Mouse (Mus musculus): Measurements from ENCODE around the gene Asic4. TPM values are rescaled to one million over a fixed set of nuclear protein-coding genes. Genes with fewer than 3 reads are reported as not detected.

The Asic4 gene
- polyA plus RNA-seq, 1 experiment from 2014 or later: 1.3 TPM

GRCm38 (mm10) chr1:75457710-75458024 lies 7.4 kb downstream of the Asic4 start:
- H3K9me3 ChIP-seq (replicated peaks; ENCODE audit: control insufficient read depth, low read length): no peaks in the 10 kb centered on the region
- H3K36me3 ChIP-seq (ENCODE audit: control insufficient read depth, insufficient read depth, low read length): no peaks in the 10 kb centered on the region
- peaks cover 21% of the 10 kb centered on the region for H3K27me3 ChIP-seq (ENCODE audit: control insufficient read depth, insufficient read depth, low read length)
- H3K4me3 ChIP-seq (replicated peaks; ENCODE audit: low read length): no peak overlapping the region
- H3K4me1 ChIP-seq (ENCODE audit: control insufficient read depth, insufficient read depth, low read length): peaks cover 22% of the 10 kb centered on the region; the same call in 1 of the 2 replicates
- peak overlapping the region; percentile 64 for H3K4me2 ChIP-seq (ENCODE audit: low read depth, low read length)
- no peak; the same call in 1 of the 2 replicates for ATAC-seq (ENCODE audit: insufficient read depth, low FRiP score)
- H3K9ac ChIP-seq (ENCODE audit: low read length): no peak overlapping the region
- H3K27ac ChIP-seq (ENCODE audit: low read length): no peak overlapping the region
- WGBS: 6% methylated on average over 8 of the region's 10 CpGs

DNA sequence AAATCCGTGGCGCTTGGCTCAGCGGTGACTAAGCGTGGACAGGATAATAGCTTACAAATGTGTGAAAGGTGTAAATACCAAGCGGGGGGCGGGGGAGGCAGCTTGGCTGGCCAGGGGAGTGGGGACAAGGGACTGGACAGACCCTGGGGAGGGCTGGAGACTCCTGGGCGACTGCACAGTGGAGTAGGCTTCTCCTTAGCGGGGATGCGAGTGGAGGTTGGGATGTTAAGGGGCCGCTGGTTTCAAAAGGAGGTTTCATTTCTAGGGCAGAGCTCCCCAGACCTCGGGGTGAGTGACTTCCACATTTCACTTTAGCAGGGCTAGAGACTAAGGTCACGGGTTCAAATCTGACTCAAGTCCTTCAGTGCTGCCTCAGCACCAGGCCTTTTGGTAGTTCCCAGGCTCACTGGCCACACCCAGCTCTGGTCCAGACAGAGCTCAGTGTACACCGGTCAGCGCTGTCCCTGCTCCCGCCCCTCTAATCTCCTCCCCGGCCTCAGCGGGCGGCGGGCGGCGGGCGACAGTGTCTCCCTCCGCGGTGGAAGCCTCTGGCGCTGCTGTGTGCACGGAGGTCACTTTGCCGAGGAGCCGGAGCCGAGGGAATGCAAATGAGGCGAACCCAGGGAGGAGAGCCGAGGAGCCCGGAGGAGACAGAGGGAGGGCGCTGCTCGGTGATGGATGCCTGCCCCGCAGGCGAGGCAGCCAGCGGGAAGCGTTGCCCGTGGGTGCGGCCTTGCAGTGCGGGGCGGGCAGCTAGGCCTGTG lies 8.0 kb downstream of the Asic4 start:
- Histone ChIP-seq H3K27me3 (ENCODE audit: control insufficient read depth, insufficient read depth, low read length) (peaks cover 20% of the 10 kb centered on the region), H3K9ac (ENCODE audit: low read length) (peak overlapping the region; percentile 73), H3K9me3 (replicated peaks; ENCODE audit: control insufficient read depth, low read length) (no peaks in the 10 kb centered on the region), H3K4me3 (replicated peaks; ENCODE audit: low read length) (peak overlapping the region; percentile 44), H3K36me3 (ENCODE audit: control insufficient read depth, insufficient read depth, low read length) (no peaks in the 10 kb centered on the region), H3K4me2 (ENCODE audit: low read depth, low read length) (peak overlapping the region; percentile 64), H3K27ac (ENCODE audit: low read length) (peak overlapping the region; percentile 88), H3K4me1 (ENCODE audit: control insufficient read depth, insufficient read depth, low read length) (peaks cover 22% of the 10 kb centered on the region; the same call in 1 of the 2 replicates)
- ATAC-seq (ENCODE audit: insufficient read depth, low FRiP score): peak; percentile 81
- 3% methylated on average over 42 of the region's 42 CpGs for WGBS

DNA sequence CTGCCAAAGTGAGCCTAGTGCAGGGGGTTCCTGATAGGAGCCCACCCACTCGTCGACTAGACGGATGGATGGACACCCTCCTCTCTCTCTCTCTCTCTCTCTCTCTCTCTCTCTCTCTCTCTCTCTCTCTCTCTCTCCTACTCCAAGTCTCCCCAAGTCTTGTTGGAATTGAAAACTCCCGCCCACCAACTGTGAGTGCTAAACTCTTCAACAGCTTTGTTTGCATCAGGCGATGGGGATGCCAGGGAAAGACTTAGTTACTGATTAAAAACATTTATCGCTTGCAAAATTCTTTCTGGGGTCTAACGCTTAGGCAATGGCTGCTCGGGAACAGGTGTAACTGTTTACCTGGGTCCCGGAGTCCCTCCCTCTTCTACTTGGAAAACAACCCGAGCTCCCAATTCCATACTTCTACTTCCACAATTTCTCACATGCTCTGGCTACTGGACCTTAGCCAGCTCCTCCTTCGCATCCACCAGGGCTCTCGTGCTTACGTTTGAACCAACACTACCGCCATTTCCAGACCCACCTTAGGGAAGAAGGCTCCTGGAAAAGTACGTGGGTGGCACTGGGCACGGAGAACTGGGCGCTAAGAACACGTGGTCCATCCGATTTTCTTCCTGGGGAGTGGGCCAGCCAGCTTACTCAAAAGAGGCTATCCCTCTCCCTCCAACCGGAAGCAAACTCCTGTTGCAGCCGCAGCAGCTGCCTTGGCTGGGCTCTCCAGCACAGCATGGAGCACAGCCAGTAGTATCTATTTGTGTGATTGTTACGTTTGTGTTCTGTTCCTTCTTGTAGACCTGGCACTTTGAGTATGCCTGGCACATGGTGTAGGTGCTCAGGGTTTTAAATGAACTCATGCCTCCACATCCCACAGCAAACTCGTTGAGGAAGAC lies 8.8 kb downstream of the Asic4 start:
- Histone ChIP-seq H3K36me3 (ENCODE audit: control insufficient read depth, insufficient read depth, low read length) (no peaks in the 10 kb centered on the region), H3K4me2 (ENCODE audit: low read depth, low read length) (peak overlapping the region; percentile 64), H3K4me1 (ENCODE audit: control insufficient read depth, insufficient read depth, low read length) (peaks cover 22% of the 10 kb centered on the region; the same call in 1 of the 2 replicates), H3K27me3 (ENCODE audit: control insufficient read depth, insufficient read depth, low read length) (peaks cover 20% of the 10 kb centered on the region), H3K9me3 (replicated peaks; ENCODE audit: control insufficient read depth, low read length) (no peaks in the 10 kb centered on the region), H3K27ac (ENCODE audit: low read length) (peak overlapping the region; percentile 88), H3K4me3 (replicated peaks; ENCODE audit: low read length) (peak overlapping the region; percentile 44), H3K9ac (ENCODE audit: low read length) (peak overlapping the region; percentile 73)
- peak; percentile 18; the same call in 1 of the 2 replicates for ATAC-seq (ENCODE audit: insufficient read depth, low FRiP score)
- 8% methylated on average over 23 of the region's 23 CpGs for WGBS

GRCm38 (mm10) chr1:75460297-75460696 lies 10.1 kb downstream of the Asic4 start:
- no peak overlapping the region for H3K4me2 ChIP-seq (ENCODE audit: low read depth, low read length)
- peaks cover 22% of the 10 kb centered on the region; the same call in 1 of the 2 replicates for H3K4me1 ChIP-seq (ENCODE audit: control insufficient read depth, insufficient read depth, low read length)
- no peaks in the 10 kb centered on the region for H3K36me3 ChIP-seq (ENCODE audit: control insufficient read depth, insufficient read depth, low read length)
- H3K27me3 ChIP-seq (ENCODE audit: control insufficient read depth, insufficient read depth, low read length): peaks cover 17% of the 10 kb centered on the region
- 69% methylated on average over 7 of the region's 7 CpGs for WGBS
- no peak overlapping the region for H3K9ac ChIP-seq (ENCODE audit: low read length)
- no peaks in the 10 kb centered on the region for H3K9me3 ChIP-seq (replicated peaks; ENCODE audit: control insufficient read depth, low read length)
- no peak overlapping the region for H3K4me3 ChIP-seq (replicated peaks; ENCODE audit: low read length)
- ATAC-seq (ENCODE audit: insufficient read depth, low FRiP score): no peak
- H3K27ac ChIP-seq (ENCODE audit: low read length): no peak overlapping the region

- H3K4me3 ChIP-seq (replicated peaks; ENCODE audit: low read length): no peak overlapping the region
- H3K27me3 ChIP-seq (ENCODE audit: control insufficient read depth, insufficient read depth, low read length): peaks cover 6% of the 10 kb centered on the region
- no peak for ATAC-seq (ENCODE audit: insufficient read depth, low FRiP score)
- H3K4me1 ChIP-seq (ENCODE audit: control insufficient read depth, insufficient read depth, low read length): peaks cover 19% of the 10 kb centered on the region; the same call in 1 of the 2 replicates
- no peak overlapping the region for H3K9ac ChIP-seq (ENCODE audit: low read length)
- no peaks in the 10 kb centered on the region for H3K9me3 ChIP-seq (replicated peaks; ENCODE audit: control insufficient read depth, low read length)
- H3K27ac ChIP-seq (ENCODE audit: low read length): no peak overlapping the region
- H3K4me2 ChIP-seq (ENCODE audit: low read depth, low read length): no peak overlapping the region
- H3K36me3 ChIP-seq (ENCODE audit: control insufficient read depth, insufficient read depth, low read length): no peaks in the 10 kb centered on the region
- WGBS: 44% methylated on average over 1 of the region's 1 CpGs
Observed at GRCm38 (mm10) chr1:75462636-75463035, 12.4 kb downstream of the Asic4 start.

DNA sequence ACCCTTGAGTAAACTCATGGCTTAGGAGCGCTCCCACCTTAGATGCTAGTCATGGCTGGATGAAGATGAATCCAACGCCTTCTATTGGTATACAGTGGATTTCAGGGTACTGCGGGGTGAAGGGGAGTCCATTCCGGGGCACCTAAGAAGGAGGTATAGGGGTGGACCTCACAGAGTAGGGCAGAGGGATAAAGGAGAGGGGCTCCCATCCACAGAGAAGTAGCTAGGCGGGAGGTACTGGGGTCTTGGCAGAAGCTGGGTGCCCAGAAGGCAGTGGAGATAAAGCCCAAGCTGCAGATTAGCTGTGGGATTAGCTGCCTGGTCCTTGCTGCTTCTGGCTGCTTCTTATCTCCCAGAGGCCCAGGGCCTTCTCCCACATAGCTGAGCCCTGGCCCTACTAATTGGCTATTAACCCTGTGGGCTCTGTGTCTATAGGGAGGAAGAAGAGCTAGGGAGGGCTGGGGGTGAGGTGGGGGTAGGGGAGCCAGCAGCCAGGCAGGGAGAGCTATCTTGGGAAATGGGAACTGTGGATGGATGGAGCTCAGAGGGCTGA lies 13.5 kb downstream of the Asic4 start:
- 76% methylated on average over 5 of the region's 5 CpGs for WGBS
- H3K27me3 ChIP-seq (ENCODE audit: control insufficient read depth, insufficient read depth, low read length): peaks cover 6% of the 10 kb centered on the region
- no peak overlapping the region for H3K27ac ChIP-seq (ENCODE audit: low read length)
- peak overlapping the region; percentile 44; the same call in 1 of the 2 replicates for H3K9ac ChIP-seq (ENCODE audit: low read length)
- no peak overlapping the region for H3K4me3 ChIP-seq (replicated peaks; ENCODE audit: low read length)
- H3K9me3 ChIP-seq (replicated peaks; ENCODE audit: control insufficient read depth, low read length): no peaks in the 10 kb centered on the region
- peaks cover 15% of the 10 kb centered on the region; the same call in 1 of the 2 replicates for H3K4me1 ChIP-seq (ENCODE audit: control insufficient read depth, insufficient read depth, low read length)
- no peaks in the 10 kb centered on the region for H3K36me3 ChIP-seq (ENCODE audit: control insufficient read depth, insufficient read depth, low read length)
- ATAC-seq (ENCODE audit: insufficient read depth, low FRiP score): no peak
- H3K4me2 ChIP-seq (ENCODE audit: low read depth, low read length): no peak overlapping the region

GRCm38 (mm10) chr1:75467215-75467927 lies 17.1 kb downstream of the Asic4 start:
- H3K4me2 ChIP-seq (ENCODE audit: low read depth, low read length): no peak overlapping the region
- peaks cover 9% of the 10 kb centered on the region for H3K27me3 ChIP-seq (ENCODE audit: control insufficient read depth, insufficient read depth, low read length)
- H3K4me1 ChIP-seq (ENCODE audit: control insufficient read depth, insufficient read depth, low read length): peaks cover 6% of the 10 kb centered on the region; the same call in 1 of the 2 replicates
- H3K36me3 ChIP-seq (ENCODE audit: control insufficient read depth, insufficient read depth, low read length): no peaks in the 10 kb centered on the region
- no peak overlapping the region for H3K4me3 ChIP-seq (replicated peaks; ENCODE audit: low read length)
- no peaks in the 10 kb centered on the region for H3K9me3 ChIP-seq (replicated peaks; ENCODE audit: control insufficient read depth, low read length)
- ATAC-seq (ENCODE audit: insufficient read depth, low FRiP score): peak; percentile 82
- H3K9ac ChIP-seq (ENCODE audit: low read length): peak overlapping the region; percentile 47; the same call in 1 of the 2 replicates
- H3K27ac ChIP-seq (ENCODE audit: low read length): no peak overlapping the region
- 9% methylated on average over 14 of the region's 14 CpGs for WGBS

DNA sequence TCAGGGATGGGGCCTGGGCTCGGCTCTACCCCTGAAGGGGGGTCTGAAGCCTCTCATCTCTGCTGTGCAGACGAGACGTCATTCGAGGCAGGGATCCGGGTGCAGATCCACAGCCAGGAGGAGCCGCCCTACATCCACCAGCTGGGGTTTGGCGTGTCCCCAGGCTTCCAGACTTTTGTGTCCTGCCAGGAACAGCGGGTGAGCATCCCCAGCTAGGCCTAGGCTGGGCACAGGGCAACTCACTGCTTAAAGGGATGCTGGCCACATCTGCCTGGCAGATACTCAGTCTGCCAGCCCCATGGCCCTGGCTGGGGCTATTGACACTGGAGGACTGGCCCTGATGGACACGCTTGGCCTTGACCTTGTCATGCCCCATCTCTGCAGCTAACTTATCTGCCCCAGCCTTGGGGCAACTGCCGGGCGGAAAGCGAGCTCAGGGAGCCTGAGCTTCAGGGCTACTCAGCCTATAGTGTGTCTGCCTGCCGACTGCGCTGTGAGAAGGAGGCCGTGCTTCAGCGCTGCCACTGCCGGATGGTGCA lies 19.1 kb downstream of the Asic4 start:
- Histone ChIP-seq H3K27me3 (ENCODE audit: control insufficient read depth, insufficient read depth, low read length) (peaks cover 9% of the 10 kb centered on the region), H3K9ac (ENCODE audit: low read length) (no peak overlapping the region), H3K27ac (ENCODE audit: low read length) (no peak overlapping the region), H3K36me3 (ENCODE audit: control insufficient read depth, insufficient read depth, low read length) (peaks cover 3% of the 10 kb centered on the region; the same call in 1 of the 2 replicates), H3K4me1 (ENCODE audit: control insufficient read depth, insufficient read depth, low read length) (peaks cover 6% of the 10 kb centered on the region; the same call in 1 of the 2 replicates), H3K9me3 (replicated peaks; ENCODE audit: control insufficient read depth, low read length) (no peaks in the 10 kb centered on the region), H3K4me2 (ENCODE audit: low read depth, low read length) (no peak overlapping the region), H3K4me3 (replicated peaks; ENCODE audit: low read length) (no peak overlapping the region)
- ATAC-seq (ENCODE audit: insufficient read depth, low FRiP score): no peak
- 78% methylated on average over 17 of the region's 17 CpGs for WGBS
